Mouse (Mus musculus) liver, adult 2 months (tissue): ENCODE results near the gene Gm20388. TPM values are rescaled to one million over a fixed set of nuclear protein-coding genes. Genes with fewer than 3 reads are reported as not detected.

Source experiments
- DNase-seq: peaks from one replicate; pipeline ENCODE4 v3.0.0-alpha.2; 2011; ENCODE audit warnings: low read depth, low spot score; ENCODE audit errors: extremely low read depth
- H3K27ac ChIP-seq: fragments of 200-500 bp; replicated peaks from 2 replicates; pipeline ENCODE4 v1.5.1; 2012; ENCODE audit warnings: low read depth, mild to moderate bottlenecking, control low read depth, inconsistent platforms, low read length; ENCODE audit not compliant: insufficient read depth
- H3K27me3 ChIP-seq: fragments of 200-500 bp; 2 replicates; pipeline ENCODE4 v1.6.1; 2012; ENCODE audit warnings: mild to moderate bottlenecking, moderate library complexity, low read length, inconsistent platforms; ENCODE audit not compliant: control insufficient read depth, insufficient read depth
- H3K36me3 ChIP-seq: fragments of 200-500 bp; 2 replicates; pipeline ENCODE4 v1.6.1; 2012; ENCODE audit warnings: low read length, inconsistent platforms; ENCODE audit not compliant: control insufficient read depth, insufficient read depth
- H3K4me1 ChIP-seq: fragments of 200-500 bp; 2 replicates; pipeline ENCODE4 v1.6.1; 2011; ENCODE audit warnings: low read length; ENCODE audit not compliant: control insufficient read depth, insufficient read depth
- H3K4me3 ChIP-seq: fragments of 200-500 bp; 2 replicates; pipeline ENCODE4 v1.5.1; 2011; ENCODE audit warnings: low read depth, mild to moderate bottlenecking, control low read depth, low read length, moderate library complexity; ENCODE audit not compliant: insufficient read depth
- H3K79me2 ChIP-seq: fragments of 200-500 bp; 2 replicates; pipeline ENCODE4 v1.6.1; 2012; ENCODE audit warnings: inconsistent platforms, mild to moderate bottlenecking, low read length, moderate library complexity; ENCODE audit not compliant: control insufficient read depth, insufficient read depth
- H3K9ac ChIP-seq: fragments of 200-500 bp; 2 replicates; pipeline ENCODE4 v1.6.1; 2012; ENCODE audit warnings: low read depth, mild to moderate bottlenecking, control low read depth, inconsistent platforms, low read length
- CTCF ChIP-seq: fragments of 200-500 bp; IDR thresholded peaks from 2 replicates; pipeline ENCODE4 v1.5.1; 2011; ENCODE audit warnings: low read depth, low read length, control low read depth
- POLR2A ChIP-seq: fragments of 200-500 bp; IDR thresholded peaks from 2 replicates; pipeline ENCODE4 v1.6.1; 2011; ENCODE audit warnings: low read length, control low read depth; ENCODE audit not compliant: insufficient read depth; ENCODE audit errors: extremely low read depth
- WGBS: fragments of 180-500 bp; shearing (Covaris S2); methylation state at CpG from one replicate; pipeline ENCODE4 v1.1.7; 2018; 5-methylcytosine and 5-hydroxymethylcytosine counted together
- polyA plus RNA-seq: library from polyadenylated mRNA; depleted of rRNA; stranded (reverse); fragments of >200 nt; gene quantifications from 2 replicates; pipeline ENCODE4 v1.2.3, GENCODE M21; 2012
- total RNA-seq: library from RNA; depleted of rRNA; stranded (reverse); fragments of >200 nt; gene quantifications from 2 replicates; pipeline ENCODE4 v1.2.3, GENCODE M21; 2014

Gm20388 gene
- total and polyA plus RNA-seq, 2 experiments, result 6.4 to 19.9 TPM

GRCm38 (mm10) chr8:120581329-120581728 lies 670.7 kb downstream of the Gm20388 start:
- Histone ChIP-seq H3K27me3 (no peaks in the 10 kb centered on the region), H3K36me3 (peaks cover 25% of the 10 kb centered on the region)
- TF ChIP-seq CTCF (no peak), POLR2A (no peak)

GRCm38 (mm10) chr8:120581811-120582210 lies 671.2 kb downstream of the Gm20388 start:
- H3K27me3 ChIP-seq, result no peaks in the 10 kb centered on the region
- no peak for DNase-seq
- peaks cover 21% of the 10 kb centered on the region for H3K36me3 ChIP-seq
- H3K4me3 ChIP-seq, result no peak overlapping the region
- no peak for TF ChIP-seq CTCF
- no peak for TF ChIP-seq POLR2A
- H3K79me2 ChIP-seq, result no peaks in the 10 kb centered on the region
- H3K4me1 ChIP-seq, result no peaks in the 10 kb centered on the region
- no peak overlapping the region for H3K27ac ChIP-seq
- H3K9ac ChIP-seq, result no peak overlapping the region
- WGBS, result 93% methylated on average over 8 of the region's 8 CpGs

More at GRCm38 (mm10) chr8:120581329-120581728, 670.7 kb downstream of the Gm20388 start:
- H3K27ac ChIP-seq, result no peak overlapping the region
- no peak for DNase-seq
- no peaks in the 10 kb centered on the region for H3K79me2 ChIP-seq
- H3K4me1 ChIP-seq, result no peaks in the 10 kb centered on the region
- H3K9ac ChIP-seq, result no peak overlapping the region
- 95% methylated on average over 12 of the region's 12 CpGs for WGBS
- no peak overlapping the region for H3K4me3 ChIP-seq

- no peak overlapping the region for H3K4me3 ChIP-seq
These were observed 674.9 kb downstream of the Gm20388 start for GRCm38 (mm10) chr8:120585521-120585920.

GRCm38 (mm10) chr8:120588908-120589771 lies 678.5 kb downstream of the Gm20388 start, which contains the start of gene Gins2:
Gins2 (minus strand) TSS chr8:120589304.
- no peak for TF ChIP-seq CTCF
- TF ChIP-seq POLR2A, result 0 out of 2 replicates have a peak, but pooled peaks have one; percentile 6
- WGBS, result under 1% methylated on average over 67 of the region's 67 CpGs
- H3K27ac ChIP-seq, result no peak within 1 kb of the TSS

More at GRCm38 (mm10) chr8:120585521-120585920, 674.9 kb downstream of the Gm20388 start:
- TF ChIP-seq POLR2A (no peak), CTCF (no peak)
- Histone ChIP-seq H3K79me2 (no peaks in the 10 kb centered on the region), H3K9ac (no peak overlapping the region), H3K36me3 (no peaks in the 10 kb centered on the region), H3K27me3 (no peaks in the 10 kb centered on the region), H3K27ac (no peak overlapping the region), H3K4me1 (0 out of 2 replicates have a peak, but pooled peaks cover 1% of the 10 kb centered on the region)
- WGBS, result 92% methylated on average over 10 of the region's 10 CpGs
- DNase-seq, result no peak

GRCm38 (mm10) chr8:120589921-120590320 lies 679.3 kb downstream of the Gm20388 start:
- 50% methylated on average over 2 of the region's 2 CpGs for WGBS
- DNase-seq, result no peak
- H3K27ac ChIP-seq, result no peak overlapping the region

More at GRCm38 (mm10) chr8:120588908-120589771, 678.5 kb downstream of the Gm20388 start, which contains the start of gene Gins2:
- 0 out of 2 replicates have a peak, but pooled peaks cover 1% of the 10 kb centered on the region for H3K4me1 ChIP-seq
- no peaks in the 10 kb centered on the region for H3K27me3 ChIP-seq
- peak within 1 kb of the TSS; percentile 60 for H3K4me3 ChIP-seq
- H3K9ac ChIP-seq, result peak within 1 kb of the TSS; percentile 55
- peak; percentile 96 for DNase-seq
- no peaks in the 10 kb centered on the region for H3K79me2 ChIP-seq
- H3K36me3 ChIP-seq, result no peaks in the 10 kb centered on the region

More at GRCm38 (mm10) chr8:120589921-120590320, 679.3 kb downstream of the Gm20388 start:
- Histone ChIP-seq H3K9ac (no peak overlapping the region; the same call in 1 of the 2 replicates), H3K36me3 (no peaks in the 10 kb centered on the region), H3K27me3 (no peaks in the 10 kb centered on the region), H3K4me1 (0 out of 2 replicates have a peak, but pooled peaks cover 1% of the 10 kb centered on the region), H3K79me2 (no peaks in the 10 kb centered on the region), H3K4me3 (no peak overlapping the region)
- TF ChIP-seq CTCF, result no peak
- TF ChIP-seq POLR2A, result no peak
